In the genomic region with DNA sequence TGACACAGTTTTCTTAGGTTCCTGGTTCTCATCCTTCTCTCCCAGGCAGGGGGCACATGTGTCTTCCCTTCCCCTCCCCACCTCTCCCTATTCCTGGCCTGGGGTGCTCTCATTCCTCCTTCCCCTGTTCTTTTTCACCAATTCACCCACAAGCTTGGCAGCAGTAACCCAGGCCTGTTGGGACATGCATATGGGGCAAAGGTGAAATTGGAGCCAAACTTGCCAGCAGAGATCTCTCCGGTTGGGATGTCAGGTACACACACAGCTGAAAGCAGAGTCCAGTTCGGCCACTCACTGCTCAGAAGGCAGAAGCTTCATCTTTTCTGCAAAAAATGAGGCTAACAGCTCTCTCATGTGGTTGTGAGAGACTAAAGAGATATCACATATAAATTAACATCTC, we compare ENCODE assay signal across 14 mouse cellular contexts.
"Had no signal": no experiment of that assay in that cellular context is flagged by ENCODE, and none has a peak within 500 bp of the region (broad histone marks: within the 10 kb centered on the region; RNA-seq: fewer than 3 reads in every experiment).

No protein-coding gene starts in this region.

- ATAC-seq: midbrain, embryonic 16.5 days had no signal

- H3K27me3 ChIP-seq: limb, embryonic 15.5 days had no signal

- H3K36me3 ChIP-seq: limb, embryonic 15.5 days; midbrain, embryonic 12.5 days; neural tube, embryonic 13.5 days had no signal

- H3K27ac ChIP-seq: hindbrain, postnatal 0 days; limb, embryonic 15.5 days; liver, embryonic 14.5 days; midbrain, embryonic 12.5 days; neural tube, embryonic 13.5 days had no signal

- H3K9me3 ChIP-seq: limb, embryonic 15.5 days; midbrain, embryonic 12.5 days; neural tube, embryonic 13.5 days had no signal

- H3K9ac ChIP-seq: limb, embryonic 15.5 days; liver, embryonic 14.5 days; midbrain, embryonic 12.5 days; neural tube, embryonic 13.5 days had no signal

- H3K4me2 ChIP-seq: limb, embryonic 15.5 days; midbrain, embryonic 12.5 days; neural tube, embryonic 13.5 days had no signal

- H3K4me3 ChIP-seq: limb, embryonic 15.5 days; midbrain, embryonic 12.5 days; neural tube, embryonic 13.5 days had no signal

- DNase-seq: layer of hippocampus, adult 9-11 months; layer of hippocampus, postnatal 36 days; lung, adult 18-20 months; retina, postnatal 1 day; right cerebral cortex, postnatal 4 days; spleen, adult 18-20 months; thymus, adult 18-20 months; thymus, postnatal 14 days had no signal
